Mouse (Mus musculus): Measurements from ENCODE around the gene Gpatch8. TPM values are rescaled to one million over a fixed set of nuclear protein-coding genes. Genes with fewer than 3 reads are reported as not detected.

The Gpatch8 gene
- polyA plus RNA-seq, 1 experiment from 2014 or later, result 59.1 TPM

GRCm38 (mm10) chr11:102446581-102447461, 109.4 kb downstream of the Gpatch8 start:
- H3K4me2 ChIP-seq (replicated peaks), result peak overlapping the region; percentile 79
- peak overlapping the region; percentile 94 for H3K4me3 ChIP-seq (replicated peaks)
- peak overlapping the region; percentile 93 for H3K27ac ChIP-seq (replicated peaks)
- peak; percentile 44; the same call in 1 of the 2 replicates for ATAC-seq (ENCODE audit: insufficient number of reproducible peaks, low FRiP score, low TSS enrichment, low read depth)
- peaks cover 16% of the 10 kb centered on the region for H3K36me3 ChIP-seq
- H3K27me3 ChIP-seq, result no peaks in the 10 kb centered on the region
- peak overlapping the region; percentile 99 for H3K9ac ChIP-seq
- WGBS, result under 1% methylated on average over 45 of the region's 49 CpGs
- peaks cover 47% of the 10 kb centered on the region for H3K4me1 ChIP-seq
- H3K9me3 ChIP-seq (replicated peaks), result no peaks in the 10 kb centered on the region

- WGBS, result 4% methylated on average over 7 of the region's 7 CpGs
- peak overlapping the region; percentile 99; the same call in 1 of the 2 replicates for H3K9ac ChIP-seq
- H3K27me3 ChIP-seq, result no peaks in the 10 kb centered on the region
- peaks cover 20% of the 10 kb centered on the region for H3K36me3 ChIP-seq
- H3K9me3 ChIP-seq (replicated peaks), result no peaks in the 10 kb centered on the region
- no peak for ATAC-seq (ENCODE audit: insufficient number of reproducible peaks, low FRiP score, low TSS enrichment, low read depth)
- peak overlapping the region; percentile 93 for H3K27ac ChIP-seq (replicated peaks)
- peak overlapping the region; percentile 94 for H3K4me3 ChIP-seq (replicated peaks)
- H3K4me1 ChIP-seq, result peaks cover 47% of the 10 kb centered on the region
- peak overlapping the region; percentile 79 for H3K4me2 ChIP-seq (replicated peaks)
Measured at GRCm38 (mm10) chr11:102445891-102446361, 110.3 kb downstream of the Gpatch8 start.

- Histone ChIP-seq H3K4me2 (replicated peaks) (peak overlapping the region; percentile 79), H3K4me3 (replicated peaks) (peak overlapping the region; percentile 94), H3K9me3 (replicated peaks) (no peaks in the 10 kb centered on the region), H3K4me1 (peaks cover 47% of the 10 kb centered on the region), H3K9ac (peak overlapping the region; percentile 99; the same call in 1 of the 2 replicates), H3K27ac (replicated peaks) (peak overlapping the region; percentile 93), H3K36me3 (peaks cover 24% of the 10 kb centered on the region), H3K27me3 (no peaks in the 10 kb centered on the region)
- 11% methylated on average over 10 of the region's 10 CpGs for WGBS
- ATAC-seq (ENCODE audit: insufficient number of reproducible peaks, low FRiP score, low TSS enrichment, low read depth), result peak; percentile 44
Measured at GRCm38 (mm10) chr11:102445264-102445890, 110.8 kb downstream of the Gpatch8 start.

GRCm38 (mm10) chr11:102444781-102445180, 111.4 kb downstream of the Gpatch8 start:
- Histone ChIP-seq H3K27me3 (no peaks in the 10 kb centered on the region), H3K9me3 (replicated peaks) (no peaks in the 10 kb centered on the region), H3K27ac (replicated peaks) (peak overlapping the region; percentile 93; the same call in 1 of the 2 replicates), H3K9ac (no peak overlapping the region), H3K4me2 (replicated peaks) (no peak overlapping the region), H3K36me3 (peaks cover 30% of the 10 kb centered on the region), H3K4me1 (peaks cover 47% of the 10 kb centered on the region), H3K4me3 (replicated peaks) (no peak overlapping the region)
- 16% methylated on average over 6 of the region's 6 CpGs for WGBS
- ATAC-seq (ENCODE audit: insufficient number of reproducible peaks, low FRiP score, low TSS enrichment, low read depth), result no peak; the same call in 1 of the 2 replicates

DNA sequence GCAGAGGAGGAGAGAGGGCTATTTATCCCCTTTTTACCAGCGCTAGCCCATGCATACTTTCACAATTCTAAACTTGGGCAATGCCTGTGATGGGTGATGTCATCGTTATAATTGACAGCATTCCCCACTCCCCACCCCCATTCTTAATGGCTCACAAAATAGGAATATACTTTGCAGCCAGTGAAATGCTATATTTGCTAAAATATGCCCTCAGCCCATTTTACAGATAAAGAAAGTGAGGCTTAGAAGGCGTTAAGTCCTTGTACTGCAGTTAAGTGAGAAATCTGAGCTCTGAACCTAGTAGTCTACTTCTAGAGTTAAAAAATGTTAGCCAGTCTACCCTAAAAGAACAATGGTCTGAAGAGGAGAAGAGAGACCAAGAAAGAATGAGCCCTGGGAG, 111.9 kb downstream of the Gpatch8 start:
- no peak overlapping the region for H3K9ac ChIP-seq
- no peak overlapping the region for H3K4me3 ChIP-seq (replicated peaks)
- 0 out of 2 replicates have a peak overlapping the region, but pooled peaks have one; percentile 5 for H3K27ac ChIP-seq (replicated peaks)
- H3K27me3 ChIP-seq, result no peaks in the 10 kb centered on the region
- no peaks in the 10 kb centered on the region for H3K9me3 ChIP-seq (replicated peaks)
- ATAC-seq (ENCODE audit: insufficient number of reproducible peaks, low FRiP score, low TSS enrichment, low read depth), result no peak
- no peak overlapping the region for H3K4me2 ChIP-seq (replicated peaks)
- H3K36me3 ChIP-seq, result peaks cover 35% of the 10 kb centered on the region
- peaks cover 48% of the 10 kb centered on the region for H3K4me1 ChIP-seq
- 68% methylated on average over 3 of the region's 3 CpGs for WGBS

GRCm38 (mm10) chr11:102443740-102444139, 112.5 kb downstream of the Gpatch8 start:
- H3K9ac ChIP-seq, result no peak overlapping the region
- WGBS, result 69% methylated on average over 12 of the region's 12 CpGs
- ATAC-seq (ENCODE audit: insufficient number of reproducible peaks, low FRiP score, low TSS enrichment, low read depth), result no peak

GRCm38 (mm10) chr11:102442089-102442488, 114.1 kb downstream of the Gpatch8 start:
- no peak overlapping the region for H3K27ac ChIP-seq (replicated peaks)
- no peak overlapping the region for H3K4me2 ChIP-seq (replicated peaks)
- H3K9me3 ChIP-seq (replicated peaks), result no peaks in the 10 kb centered on the region
- H3K9ac ChIP-seq, result no peak overlapping the region
- H3K27me3 ChIP-seq, result no peaks in the 10 kb centered on the region
- 84% methylated on average over 6 of the region's 6 CpGs for WGBS
- H3K4me1 ChIP-seq, result peaks cover 54% of the 10 kb centered on the region
- no peak for ATAC-seq (ENCODE audit: insufficient number of reproducible peaks, low FRiP score, low TSS enrichment, low read depth)
- peaks cover 41% of the 10 kb centered on the region for H3K36me3 ChIP-seq
- no peak overlapping the region for H3K4me3 ChIP-seq (replicated peaks)

More at GRCm38 (mm10) chr11:102443740-102444139, 112.5 kb downstream of the Gpatch8 start:
- Histone ChIP-seq H3K27me3 (no peaks in the 10 kb centered on the region), H3K36me3 (peaks cover 41% of the 10 kb centered on the region), H3K9me3 (replicated peaks) (no peaks in the 10 kb centered on the region), H3K4me2 (replicated peaks) (no peak overlapping the region), H3K4me3 (replicated peaks) (no peak overlapping the region), H3K27ac (replicated peaks) (no peak overlapping the region), H3K4me1 (peaks cover 50% of the 10 kb centered on the region)

DNA sequence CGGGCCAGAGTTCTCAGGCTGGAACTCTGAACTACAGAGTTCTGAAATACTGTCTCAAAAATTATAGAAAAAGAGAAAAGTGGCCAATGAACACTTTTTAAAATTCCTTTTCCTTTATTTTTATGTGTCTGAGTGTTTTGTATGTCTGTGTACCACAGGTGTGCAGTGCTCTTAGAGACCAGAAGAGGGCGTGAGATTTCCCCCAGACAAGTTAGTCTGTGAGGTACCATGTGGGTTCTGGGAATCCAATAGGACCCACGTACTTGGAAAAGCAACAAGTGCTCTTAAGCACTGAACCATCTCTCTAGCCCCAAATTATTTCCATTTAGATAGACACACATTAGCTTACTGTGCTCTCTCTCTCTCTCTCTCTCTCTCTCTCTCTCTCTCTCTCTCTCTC, 114.8 kb downstream of the Gpatch8 start:
- WGBS, result 86% methylated on average over 3 of the region's 3 CpGs
- no peak overlapping the region for H3K4me2 ChIP-seq (replicated peaks)
- no peaks in the 10 kb centered on the region for H3K9me3 ChIP-seq (replicated peaks)
- no peak overlapping the region for H3K4me3 ChIP-seq (replicated peaks)
- H3K36me3 ChIP-seq, result peaks cover 43% of the 10 kb centered on the region
- H3K9ac ChIP-seq, result no peak overlapping the region
- H3K27me3 ChIP-seq, result no peaks in the 10 kb centered on the region
- no peak for ATAC-seq (ENCODE audit: insufficient number of reproducible peaks, low FRiP score, low TSS enrichment, low read depth)
- peaks cover 54% of the 10 kb centered on the region for H3K4me1 ChIP-seq
- H3K27ac ChIP-seq (replicated peaks), result no peak overlapping the region

DNA sequence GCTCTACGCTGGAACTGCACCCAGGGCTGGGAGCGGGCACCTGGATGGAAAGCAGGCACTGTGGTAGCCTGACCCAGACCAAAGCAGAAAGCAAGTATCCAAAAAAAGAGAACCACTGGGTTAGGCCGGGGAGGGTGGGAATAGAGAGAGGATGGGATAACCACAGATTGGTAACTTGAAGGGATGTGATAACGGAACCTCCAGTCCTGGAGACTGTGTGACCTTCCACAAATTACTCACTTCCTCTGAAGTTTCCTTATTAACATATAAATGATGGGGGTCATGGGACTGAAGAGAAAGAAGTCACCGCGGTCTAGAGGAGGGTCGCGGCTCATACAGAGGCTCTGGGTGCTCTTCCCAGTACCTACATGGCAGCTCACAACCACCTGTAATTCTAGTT, 115.9 kb downstream of the Gpatch8 start:
- Histone ChIP-seq H3K4me1 (peaks cover 42% of the 10 kb centered on the region), H3K4me3 (replicated peaks) (no peak overlapping the region), H3K36me3 (peaks cover 55% of the 10 kb centered on the region), H3K9ac (no peak overlapping the region), H3K9me3 (replicated peaks) (no peaks in the 10 kb centered on the region), H3K4me2 (replicated peaks) (no peak overlapping the region), H3K27me3 (no peaks in the 10 kb centered on the region), H3K27ac (replicated peaks) (no peak overlapping the region)
- WGBS, result 92% methylated on average over 8 of the region's 8 CpGs
- no peak for ATAC-seq (ENCODE audit: insufficient number of reproducible peaks, low FRiP score, low TSS enrichment, low read depth)

- Histone ChIP-seq H3K4me3 (replicated peaks) (peak overlapping the region; percentile 43; the same call in 1 of the 2 replicates), H3K9me3 (replicated peaks) (no peaks in the 10 kb centered on the region), H3K4me2 (replicated peaks) (no peak overlapping the region), H3K36me3 (peaks cover 62% of the 10 kb centered on the region), H3K27ac (replicated peaks) (no peak overlapping the region), H3K9ac (no peak overlapping the region), H3K27me3 (no peaks in the 10 kb centered on the region), H3K4me1 (peaks cover 34% of the 10 kb centered on the region)
- WGBS, result 80% methylated on average over 14 of the region's 14 CpGs
- ATAC-seq (ENCODE audit: insufficient number of reproducible peaks, low FRiP score, low TSS enrichment, low read depth), result no peak
Measured at GRCm38 (mm10) chr11:102439093-102440082, 116.8 kb downstream of the Gpatch8 start.

All from embryonic facial prominence, embryonic 15.5 days (tissue).